Mouse (Mus musculus): ENCODE results near the gene Lasp1.

- TF ChIP-seq CTCF (IDR thresholded peaks at IDR 0.05; ENCODE audit: extremely low read depth, insufficient read depth, insufficient read length, insufficient replicate concordance) (no peak), POLR2A (IDR thresholded peaks at IDR 0.05; ENCODE audit: low read depth, low read length) (no peak)
These were observed 8.8 kb downstream of the Lasp1 start for GRCm38 (mm10) chr11:97807626-97808025.

Data from spleen, adult 2 months (tissue).